Mouse (Mus musculus): ENCODE data around the gene Mrpl34.
"Not testable (repeated sequence)": the region's sequence is repeated elsewhere in the genome, so short reads cannot be mapped to it uniquely, and the experiment has no call there.

The Mrpl34 gene

DNA sequence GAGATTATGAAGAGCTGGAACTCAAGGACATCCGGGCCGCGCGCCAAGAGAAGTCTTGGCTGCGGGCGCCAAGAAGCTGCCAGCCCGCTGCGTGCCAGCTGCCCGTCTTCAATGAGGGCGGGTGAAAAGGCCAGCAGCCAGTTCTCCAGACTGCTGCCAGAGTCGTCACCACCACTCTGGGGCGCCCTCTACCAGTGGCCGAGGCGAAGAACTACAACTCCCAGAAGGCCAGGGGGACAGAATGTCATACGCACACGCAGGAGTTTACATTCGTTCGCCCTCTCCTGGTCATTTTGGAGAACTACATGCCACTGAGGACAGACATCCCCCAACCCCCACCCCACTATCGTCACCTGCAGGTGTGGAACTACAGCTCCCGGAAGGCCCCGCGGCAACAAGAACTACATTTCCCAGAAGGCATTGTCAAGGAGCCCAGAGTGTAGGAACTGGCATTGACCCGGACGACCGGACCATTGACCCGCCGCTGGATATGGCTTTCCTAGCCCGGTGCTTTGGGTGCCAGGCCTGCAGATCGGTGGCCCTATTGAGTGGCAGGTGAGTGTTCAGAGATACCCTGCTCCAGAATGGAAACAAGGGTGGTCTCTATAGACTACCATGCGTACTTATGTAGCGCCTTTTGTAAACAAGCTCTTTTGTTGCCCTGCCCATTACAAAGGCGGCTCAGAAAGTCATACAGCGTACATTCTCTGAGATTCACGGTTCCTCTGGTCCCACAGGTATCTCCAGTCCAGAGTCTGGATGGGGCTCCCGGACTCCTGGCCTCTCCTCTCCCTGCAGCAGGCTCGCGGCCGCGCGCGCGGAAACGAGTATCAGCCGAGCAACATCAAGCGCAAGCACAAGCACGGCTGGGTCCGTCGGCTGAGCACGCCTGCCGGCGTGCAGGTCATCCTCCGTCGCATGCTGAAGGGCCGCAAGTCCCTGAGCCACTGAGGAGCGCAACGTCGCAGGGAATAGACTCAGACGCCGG lies at the start of gene Mrpl34:
Gene Mrpl34, plus strand, starts transcription at position 447 of the 988 bp plus-strand sequence.
- peak; percentile 98 for DNase-seq

DNA sequence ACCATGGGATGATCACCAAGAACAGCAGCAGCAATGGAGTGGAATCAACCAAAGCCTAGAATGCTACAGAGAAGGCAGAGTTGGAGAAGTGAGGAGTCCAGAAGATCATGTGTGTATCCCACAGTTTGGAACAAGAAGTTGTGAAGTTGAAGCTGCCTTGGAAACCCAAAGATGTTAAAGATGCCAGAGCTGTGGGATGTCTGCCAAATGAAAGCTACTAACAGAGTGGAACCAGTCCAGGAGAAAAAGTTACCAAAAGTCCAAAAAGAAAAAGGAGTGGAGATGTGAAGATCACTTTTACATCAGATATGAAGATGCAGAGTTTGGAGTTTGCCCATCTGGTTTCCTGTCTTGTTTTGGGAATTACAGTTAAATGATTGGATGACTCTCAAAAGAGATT lies 42.6 kb upstream of the Mrpl34 start:
- no peak for DNase-seq

DNA sequence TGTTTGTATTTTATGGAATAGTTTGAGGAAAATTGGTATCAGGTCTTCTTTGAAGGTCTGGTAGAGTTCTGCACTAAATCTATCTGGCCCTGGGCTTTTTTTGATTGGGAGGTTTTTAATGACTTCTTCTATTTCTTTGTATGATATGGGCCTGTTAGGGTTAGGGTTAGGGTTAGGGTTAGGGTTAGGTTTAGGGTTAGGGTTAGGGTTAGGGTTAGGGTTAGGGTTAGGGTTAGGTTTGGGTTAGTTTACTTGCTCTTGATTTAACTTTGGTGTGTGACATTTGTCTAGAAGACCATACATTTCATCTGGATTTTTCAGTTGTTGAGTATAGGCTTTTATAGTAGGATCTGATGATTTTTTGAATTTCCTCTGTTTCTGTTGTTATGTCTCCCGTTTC lies 31.8 kb upstream of the Mrpl34 start:
- DNase-seq = not testable (repeated sequence)

DNA sequence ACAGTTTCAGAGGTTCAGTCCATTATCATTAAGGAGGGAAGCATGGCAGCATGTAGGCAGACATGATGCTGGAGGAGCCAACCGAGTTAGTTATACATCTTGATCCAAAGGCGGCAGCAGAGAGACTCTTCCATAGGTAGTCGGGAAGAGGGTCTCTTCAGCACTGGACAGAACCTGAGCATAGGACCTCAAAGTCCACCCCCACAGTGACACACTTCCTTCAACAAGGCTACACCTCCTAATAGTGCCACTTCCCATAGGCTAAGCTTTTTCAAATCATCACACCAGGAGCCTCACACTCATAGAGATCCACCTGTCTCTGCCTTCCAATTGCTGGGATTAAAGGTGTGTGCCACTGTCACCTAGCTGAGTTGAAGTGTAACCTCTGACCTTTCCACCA lies 27.7 kb upstream of the Mrpl34 start:
- DNase-seq = no peak

DNA sequence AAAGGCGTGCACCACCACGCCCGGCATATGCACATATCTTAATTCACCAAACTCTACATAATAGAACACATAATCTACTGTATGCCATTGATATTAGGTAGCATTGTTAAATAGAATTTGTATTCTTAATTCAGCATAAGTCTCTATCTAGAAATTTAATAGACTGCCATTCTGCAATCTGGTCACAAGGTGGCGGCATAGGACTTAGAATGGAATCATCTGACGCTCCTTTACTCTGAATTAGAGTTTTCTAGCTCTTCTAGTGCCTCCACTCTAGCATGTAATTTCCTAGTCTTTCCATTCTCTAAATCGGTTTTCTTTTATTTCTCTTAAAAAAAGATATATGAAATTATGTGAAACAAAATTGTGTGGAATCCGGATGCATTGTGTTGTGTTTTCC lies 23.4 kb upstream of the Mrpl34 start:
- peak; percentile 45 to 68 for DNase-seq

DNA sequence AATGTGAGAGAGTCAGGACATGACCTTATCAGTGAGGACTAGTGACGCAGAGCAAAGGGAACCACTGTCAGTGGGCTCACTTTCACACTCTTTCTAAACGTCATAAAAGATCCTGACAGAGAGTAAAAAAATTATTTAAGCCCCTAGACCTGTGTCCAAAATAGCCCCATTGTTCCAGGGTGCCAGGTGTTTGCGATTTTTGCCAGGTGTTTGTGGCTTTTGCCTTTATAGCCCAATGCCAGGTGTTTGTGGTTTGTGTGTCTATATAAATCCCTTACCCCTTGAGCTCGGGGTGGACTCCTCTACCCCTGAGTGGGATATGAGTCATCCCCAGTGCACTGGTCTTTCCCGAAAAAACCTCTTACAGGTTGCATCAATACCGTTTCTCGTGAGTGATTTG lies 19.7 kb upstream of the Mrpl34 start:
- no peak for DNase-seq

DNA sequence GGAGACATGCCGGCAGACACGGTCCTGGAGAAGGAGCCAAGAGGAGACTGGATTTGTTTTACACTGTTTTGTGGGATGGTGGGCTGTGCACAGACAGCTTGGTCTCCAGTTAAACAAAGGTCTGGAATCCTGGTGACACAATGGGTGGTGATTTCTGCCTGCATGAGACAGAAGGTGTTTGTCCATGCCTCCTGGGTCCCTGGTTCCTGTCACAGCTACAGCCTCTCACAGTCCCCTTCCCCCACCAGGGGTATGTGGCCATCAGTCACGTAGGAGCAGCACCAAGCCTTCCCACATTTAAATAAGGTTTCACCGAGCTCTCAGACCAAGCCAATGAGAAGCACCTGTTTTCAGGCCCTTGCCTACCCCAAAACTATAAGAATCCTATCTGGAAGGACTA lies 13.4 kb upstream of the Mrpl34 start:
- no peak for DNase-seq

DNA sequence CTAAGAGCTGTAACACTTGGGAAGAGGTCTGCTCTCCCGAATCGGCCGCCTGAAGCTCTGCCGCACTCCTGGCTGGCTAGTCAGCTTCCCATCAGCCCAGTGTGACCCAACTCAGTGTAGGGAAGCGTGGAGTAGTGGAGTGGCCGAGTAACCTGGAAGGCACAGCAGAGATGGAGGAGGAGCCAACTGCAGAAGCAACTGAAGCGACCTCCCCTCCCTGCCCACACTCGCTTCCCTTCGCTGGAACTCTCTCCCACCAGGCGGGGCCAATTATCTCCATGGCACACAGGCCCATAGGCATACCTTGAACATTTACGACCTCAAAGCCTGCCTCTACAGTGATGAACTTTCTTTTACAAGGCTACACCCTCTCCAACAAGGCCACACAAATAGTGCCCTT lies 13.0 kb upstream of the Mrpl34 start:
- DNase-seq = no peak

DNA sequence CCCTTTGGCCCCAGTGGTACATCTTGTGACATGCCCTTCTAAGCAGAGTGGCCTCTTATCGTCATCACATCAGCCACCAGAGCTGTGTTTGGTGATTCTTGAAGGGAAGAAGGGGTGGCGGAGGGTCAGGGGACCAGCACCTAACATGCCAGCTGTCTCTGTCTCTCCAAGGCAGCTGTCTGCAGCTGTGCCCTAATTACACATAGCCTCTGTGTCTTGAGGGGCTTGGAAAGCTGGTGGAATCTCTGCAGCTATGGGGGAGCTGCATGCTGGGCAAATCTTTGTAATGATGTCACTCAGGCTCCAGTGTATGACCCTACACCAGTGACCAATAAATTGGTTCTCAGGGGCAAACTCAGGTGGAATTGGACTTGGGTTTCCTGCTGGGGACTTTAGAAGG lies 12.1 kb upstream of the Mrpl34 start:
- no peak for DNase-seq

DNA sequence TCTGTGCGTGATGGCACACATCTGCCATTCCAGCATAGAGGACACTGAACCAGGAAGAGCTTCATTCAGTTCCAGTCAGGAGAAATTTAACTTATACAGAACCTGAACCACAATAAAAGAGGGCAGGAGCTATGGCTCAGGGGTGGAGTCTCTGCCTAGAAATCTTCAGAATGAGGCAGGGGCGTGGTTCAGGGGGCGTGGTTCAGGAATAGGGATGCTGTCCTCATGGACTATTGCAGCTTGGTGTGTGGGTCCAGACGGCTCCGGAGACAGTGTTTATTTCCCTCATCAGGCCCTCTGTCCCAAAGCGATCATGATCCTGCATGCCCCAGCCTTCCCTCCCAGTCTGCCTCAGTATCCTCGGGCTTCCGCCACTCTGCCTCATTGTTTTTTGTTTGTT lies 10.1 kb upstream of the Mrpl34 start:
- no peak for DNase-seq

DNA sequence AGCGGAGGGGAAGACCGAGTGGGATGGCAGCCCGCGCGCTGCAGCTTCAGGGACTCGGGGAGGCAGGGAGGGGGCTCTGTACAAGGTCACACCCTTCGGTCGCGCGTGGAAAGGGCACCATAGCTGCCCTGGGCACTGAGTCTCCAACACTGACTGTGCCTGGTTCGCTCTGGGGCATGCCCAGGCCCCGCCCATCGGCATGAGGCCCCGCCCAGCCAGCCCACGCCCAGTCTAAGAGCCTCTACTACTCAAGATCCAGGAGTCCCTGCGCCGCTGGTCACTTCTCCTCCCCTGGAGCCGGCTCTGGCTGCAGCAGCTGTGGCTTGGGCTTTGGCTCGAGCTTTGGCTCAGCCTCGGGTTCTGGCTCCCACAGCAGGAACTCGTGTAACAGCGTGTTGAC lies 7.9 kb upstream of the Mrpl34 start:
- DNase-seq = peak in 1 of 2 experiments; percentile 29

DNA sequence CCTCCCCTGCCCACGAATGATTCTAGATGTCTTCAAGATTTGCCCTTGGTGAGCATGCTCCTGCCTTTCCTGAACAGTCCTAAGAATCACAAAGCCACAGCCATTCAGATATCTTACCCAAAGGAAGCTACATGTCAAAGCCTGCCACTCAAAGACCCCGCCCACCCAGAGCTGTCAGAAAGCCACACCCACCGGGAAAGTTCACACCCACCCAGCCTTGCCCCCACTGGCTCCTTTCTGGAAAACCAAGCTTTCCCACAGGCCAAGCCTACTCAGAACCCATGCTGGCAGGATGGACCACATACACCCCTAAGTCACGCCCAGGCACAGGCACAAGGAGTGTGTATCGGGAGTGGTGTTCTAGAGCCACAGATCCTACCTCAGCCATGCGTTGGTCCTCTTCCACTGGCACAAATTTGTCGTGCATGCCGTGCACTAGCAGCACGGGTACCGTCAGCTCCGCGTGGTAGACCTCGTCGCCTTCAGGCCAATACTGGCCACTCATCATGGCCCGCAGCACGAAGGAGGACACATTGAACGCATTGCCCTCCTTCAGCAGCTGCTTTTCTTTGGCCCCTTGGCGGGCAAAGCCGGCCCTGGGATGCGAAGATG lies 7.0 kb upstream of the Mrpl34 start:
- DNase-seq = no peak

DNA sequence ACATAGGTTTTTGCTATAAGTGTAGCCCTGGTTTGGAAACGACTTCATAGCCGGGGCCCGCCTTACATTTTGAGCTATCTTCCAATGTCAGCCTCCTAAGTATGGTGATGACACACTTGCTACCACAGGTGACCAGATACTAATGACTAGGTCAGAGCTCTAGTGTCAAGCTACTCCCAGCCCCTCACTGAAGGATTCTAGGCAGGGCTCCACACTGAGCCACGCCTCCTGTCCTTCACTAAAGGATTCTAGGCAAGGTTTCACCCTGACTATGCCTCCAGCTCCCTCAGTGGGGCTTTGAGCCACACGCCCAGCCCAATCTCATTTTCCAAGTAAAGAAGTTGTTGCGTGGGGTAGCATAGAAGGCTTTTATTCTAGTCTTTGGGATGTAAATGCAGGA lies 4.0 kb upstream of the Mrpl34 start:
- DNase-seq = no peak

DNA sequence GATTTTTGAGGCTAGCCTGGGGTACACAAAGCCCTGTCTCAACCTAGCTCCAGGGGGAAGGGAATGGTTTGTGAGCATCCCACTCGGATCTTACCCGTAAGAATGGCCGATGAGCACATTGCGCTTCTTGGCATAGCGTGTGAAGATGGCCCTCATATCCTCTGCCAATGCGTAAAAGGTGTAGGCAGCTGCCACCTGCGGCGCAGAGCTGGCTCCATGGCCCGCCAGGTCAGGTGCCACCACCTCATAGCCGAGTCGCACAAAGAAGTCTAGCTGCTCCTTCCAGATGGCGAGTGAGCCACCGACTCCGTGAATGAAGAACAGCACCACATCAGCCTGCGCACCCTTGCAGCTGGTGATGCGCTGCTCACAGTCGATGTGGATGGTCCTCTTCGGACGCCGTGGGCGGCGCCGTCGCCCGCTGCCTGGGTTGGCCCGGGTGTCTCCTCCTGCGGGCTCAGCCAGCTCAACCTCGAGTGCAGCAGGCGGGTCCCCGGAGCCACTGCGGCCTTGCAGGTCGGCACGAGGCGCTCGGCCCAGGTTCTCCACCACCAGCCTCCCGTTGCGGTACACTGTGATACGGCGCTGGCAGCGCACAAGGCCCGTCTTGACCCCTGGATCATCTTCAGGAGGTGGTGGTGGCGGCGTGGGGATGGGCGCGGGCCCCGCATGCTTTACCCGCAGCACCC lies 3.5 kb upstream of the Mrpl34 start:
- peak; percentile 59 to 63 for DNase-seq

DNA sequence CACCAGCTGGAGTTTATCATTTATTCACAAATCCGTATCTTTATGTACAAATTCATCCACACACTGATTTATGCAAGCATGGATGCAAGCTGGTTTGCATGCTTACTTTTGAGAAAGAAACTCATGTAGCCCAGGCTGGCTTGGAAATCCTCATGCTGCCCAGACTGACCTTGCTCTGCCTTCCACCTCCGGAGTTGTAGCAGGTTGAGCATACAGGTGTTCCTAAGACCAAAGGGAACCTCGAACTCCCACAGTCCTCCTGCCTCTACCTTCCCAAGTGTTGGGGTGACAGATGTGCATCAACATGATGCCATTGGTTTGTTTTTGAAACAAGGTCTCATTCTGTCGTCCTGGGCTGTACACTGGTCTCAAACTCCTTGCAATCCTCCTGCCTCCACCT lies 2.6 kb upstream of the Mrpl34 start:
- no peak for DNase-seq

DNA sequence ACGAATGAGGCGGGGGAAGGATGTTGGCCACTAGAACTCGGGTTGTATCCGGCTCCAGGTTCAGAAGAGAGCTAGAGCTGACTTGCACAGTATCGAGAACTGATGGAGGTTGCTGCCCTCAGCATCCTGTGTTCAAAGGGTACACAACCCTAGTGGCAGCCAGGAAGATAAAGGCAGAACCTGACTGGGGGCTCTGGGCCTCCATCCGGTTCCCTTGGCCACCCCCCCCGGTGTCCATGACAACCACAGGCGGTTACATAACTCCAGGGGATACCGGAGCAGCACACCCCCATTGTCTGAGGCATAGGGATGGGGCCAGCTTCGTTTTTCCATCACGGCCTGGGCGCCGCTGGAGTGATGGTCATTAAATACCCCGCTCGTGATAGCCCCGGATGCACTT lies 2.0 kb upstream of the Mrpl34 start:
- DNase-seq = peak; percentile 79 to 80

DNA sequence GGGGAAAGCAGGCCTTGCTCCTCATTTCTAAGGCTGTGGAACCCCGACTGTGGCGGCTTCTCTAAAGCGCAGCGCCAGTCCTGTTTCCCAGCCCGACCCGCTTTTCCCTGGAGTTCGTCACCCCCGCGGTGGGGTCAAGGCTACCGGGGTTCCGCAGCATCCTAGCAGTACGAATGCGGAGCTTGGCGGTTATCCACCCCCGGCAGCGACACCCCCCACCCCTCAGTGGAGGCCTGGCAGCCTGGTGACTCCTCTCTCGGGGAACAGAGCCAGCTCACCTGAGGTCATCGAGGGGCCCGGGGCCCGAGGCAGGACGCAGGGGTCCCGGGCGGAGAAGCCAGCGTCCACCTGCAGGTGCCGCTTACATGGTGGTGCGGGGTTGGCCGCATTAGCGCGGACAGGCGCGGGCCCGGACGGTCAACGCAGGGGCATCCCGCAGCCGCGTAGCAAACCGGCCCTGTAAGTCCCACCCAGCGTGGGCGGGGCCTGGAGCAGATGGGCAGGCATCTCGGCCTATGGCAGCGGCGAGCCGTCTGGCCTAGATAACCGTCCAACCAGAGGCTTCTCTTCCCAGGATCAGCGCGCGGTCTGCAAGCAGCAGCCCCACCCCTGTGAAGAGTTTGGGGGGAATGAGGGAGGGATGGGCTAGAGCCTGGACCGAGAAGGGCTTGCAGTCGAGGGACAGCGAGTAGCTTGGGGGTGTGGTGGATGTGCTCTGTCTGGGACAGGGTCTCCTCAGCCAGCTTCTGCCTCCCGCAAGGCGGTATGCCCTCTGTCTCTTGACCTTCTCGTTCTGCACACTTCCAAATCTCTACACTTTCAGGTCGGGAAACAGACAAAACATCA lies 1.3 kb upstream of the Mrpl34 start, which contains the start of gene Abhd8:
Gene Abhd8, minus strand, starts transcription at position 468 of the 846 bp plus-strand sequence.
- peak; percentile 100 for DNase-seq

DNA sequence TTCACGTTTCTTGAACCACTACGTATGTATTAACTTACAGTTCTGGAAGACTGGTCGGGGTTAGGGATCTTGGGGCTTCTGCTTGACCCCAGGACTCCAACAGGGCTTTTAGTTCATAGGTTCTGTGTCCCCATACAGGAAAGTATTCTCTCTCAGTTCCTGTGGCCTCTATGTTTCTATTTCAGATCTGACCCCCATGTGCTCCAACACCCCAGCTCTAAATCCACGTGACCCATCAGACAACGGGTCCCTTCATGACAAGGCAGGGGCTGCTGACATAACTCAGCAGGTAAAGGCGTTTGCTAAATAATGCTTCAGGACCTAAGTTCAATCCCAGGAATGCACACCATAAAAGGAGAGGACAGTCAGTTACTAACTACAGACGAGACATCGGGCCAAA lies 974 bp downstream of the Mrpl34 start:
- DNase-seq = no peak

DNA sequence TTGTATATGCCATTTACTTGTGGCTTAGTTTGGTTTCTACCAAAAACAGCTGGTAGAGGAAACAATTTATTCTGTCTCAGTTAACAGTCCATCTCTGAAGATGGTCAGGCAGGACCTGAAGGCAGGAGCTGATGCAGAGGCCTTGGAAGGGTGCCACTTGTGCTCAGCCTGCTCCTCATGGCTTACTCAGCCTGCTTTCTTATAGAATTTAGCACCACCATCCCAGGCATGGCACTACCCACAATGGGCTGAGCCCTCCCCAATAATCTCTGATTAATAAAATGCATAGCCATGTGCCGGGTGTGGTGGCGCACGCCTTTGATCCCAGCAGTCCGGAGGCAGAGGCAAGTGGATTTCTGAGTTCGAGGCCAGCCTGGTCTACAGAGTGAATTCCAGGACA lies 1.4 kb downstream of the Mrpl34 start:
- peak in 1 of 2 experiments; percentile 42 for DNase-seq

DNA sequence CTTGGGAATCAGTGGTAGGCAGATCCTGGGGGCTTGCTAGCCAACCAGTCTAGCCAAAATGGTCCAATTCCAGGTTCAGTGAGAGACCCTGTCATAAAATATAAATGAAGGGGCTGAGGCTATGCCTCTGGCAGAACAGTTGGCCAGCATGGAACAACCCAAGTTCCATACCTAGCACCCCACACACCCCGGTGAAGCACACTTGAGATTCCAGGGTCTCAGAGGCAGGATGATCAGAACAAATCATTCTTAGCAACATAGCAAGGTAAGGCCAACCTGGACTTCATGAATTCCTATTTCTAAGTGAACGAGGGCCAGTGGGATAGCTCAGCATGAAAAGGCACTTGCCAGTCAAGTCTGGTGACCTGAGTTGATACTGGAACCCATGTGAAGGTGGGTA lies 2.4 kb downstream of the Mrpl34 start:
- DNase-seq = no peak

DNA sequence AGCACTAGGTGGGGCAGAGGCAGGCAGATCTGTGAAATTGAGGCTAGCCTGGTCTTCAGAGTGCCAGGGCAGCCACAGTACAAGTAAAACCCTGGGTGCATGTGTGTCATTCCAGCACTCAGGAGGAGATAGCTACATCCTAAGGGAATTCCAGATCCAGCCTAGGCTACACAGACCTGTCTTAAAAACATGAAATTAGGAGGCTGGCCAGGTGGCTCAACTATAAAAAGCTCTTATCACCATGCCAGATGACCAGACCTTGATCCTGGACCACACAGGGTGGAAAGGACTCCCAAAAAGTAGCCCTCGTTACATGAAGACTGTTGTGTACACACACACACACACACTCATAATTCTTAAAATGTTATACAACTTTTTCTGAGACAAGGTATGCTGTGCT lies 3.2 kb downstream of the Mrpl34 start:
- peak in 1 of 2 experiments; percentile 10 for DNase-seq

DNA sequence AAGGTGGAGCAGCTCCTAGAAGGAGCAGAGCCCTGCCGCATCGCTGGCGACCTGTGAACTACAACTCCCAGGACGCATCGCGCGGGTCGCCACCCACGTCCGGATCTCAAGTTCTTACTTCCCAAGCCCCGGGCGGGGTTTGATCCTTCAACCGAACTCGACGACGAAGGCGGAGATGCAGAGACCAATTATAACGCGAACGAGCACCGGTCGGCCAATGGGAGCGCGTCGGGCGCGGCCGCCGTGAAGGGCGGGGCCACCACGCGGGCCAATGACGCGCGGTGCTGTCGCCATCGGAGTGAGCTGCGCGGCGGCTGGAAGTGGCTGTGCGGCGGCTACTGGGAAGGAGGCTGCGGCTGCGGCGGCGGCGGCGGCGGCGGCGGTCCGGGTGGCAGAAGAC lies 4.2 kb downstream of the Mrpl34 start, which contains the start of gene Dda1:
Gene Dda1, plus strand, starts transcription at position 284 of the 400 bp plus-strand sequence.
- peak; percentile 96 to 98 for DNase-seq
